Mouse (Mus musculus) heart, postnatal 36 days (tissue): ENCODE results near the gene Mafb. TPM values are rescaled to one million over a fixed set of nuclear protein-coding genes. Genes with fewer than 3 reads are reported as not detected.

Experiments used
- DNase-seq, 2 experiments: peaks; one replicate each; pipeline ENCODE4 v3.0.0; 2021 to 2022
- intact Hi-C: fragments of 180-260 bp; cut with DNase I; formaldehyde crosslinking; loops from one replicate; pipeline ENCODE4 v1.15.1; 2025
- total RNA-seq, 2 experiments: library from RNA; stranded (reverse); gene quantifications; 2 replicates each; pipeline ENCODE4 v1.2.3; 2021

Mafb gene
- total RNA-seq, 2 experiments from 2014 or later = 11.7 to 16.2 TPM

GRCm38 (mm10) chr2:160365107-160365911, 1.6 kb downstream of the Mafb start:
- intact Hi-C loops = loop anchor here (5.0 to 10.0 kb wide), 5 partner anchors 193 to 1453 kb away; no protein-coding TSS in a partner anchor
- DNase-seq = peak; percentile 61 to 73

- DNase-seq = no peak
- intact Hi-C loops = loop anchor here (5.0 to 10.0 kb wide), 5 partner anchors 192 to 1452 kb away; no protein-coding TSS in a partner anchor
Observed at GRCm38 (mm10) chr2:160364666-160365065, 2.2 kb downstream of the Mafb start.

- no peak for DNase-seq
- intact Hi-C loops = loop anchor here (10.0 kb wide), 1 partner anchor 359 kb away; no protein-coding TSS in a partner anchor
Observed at GRCm38 (mm10) chr2:160364128-160364650, 2.7 kb downstream of the Mafb start.

- DNase-seq = no peak
- intact Hi-C loops = loop anchor here (10.0 kb wide), 1 partner anchor 358 kb away; no protein-coding TSS in a partner anchor
Observed at GRCm38 (mm10) chr2:160363201-160363600, 3.7 kb downstream of the Mafb start.

DNA sequence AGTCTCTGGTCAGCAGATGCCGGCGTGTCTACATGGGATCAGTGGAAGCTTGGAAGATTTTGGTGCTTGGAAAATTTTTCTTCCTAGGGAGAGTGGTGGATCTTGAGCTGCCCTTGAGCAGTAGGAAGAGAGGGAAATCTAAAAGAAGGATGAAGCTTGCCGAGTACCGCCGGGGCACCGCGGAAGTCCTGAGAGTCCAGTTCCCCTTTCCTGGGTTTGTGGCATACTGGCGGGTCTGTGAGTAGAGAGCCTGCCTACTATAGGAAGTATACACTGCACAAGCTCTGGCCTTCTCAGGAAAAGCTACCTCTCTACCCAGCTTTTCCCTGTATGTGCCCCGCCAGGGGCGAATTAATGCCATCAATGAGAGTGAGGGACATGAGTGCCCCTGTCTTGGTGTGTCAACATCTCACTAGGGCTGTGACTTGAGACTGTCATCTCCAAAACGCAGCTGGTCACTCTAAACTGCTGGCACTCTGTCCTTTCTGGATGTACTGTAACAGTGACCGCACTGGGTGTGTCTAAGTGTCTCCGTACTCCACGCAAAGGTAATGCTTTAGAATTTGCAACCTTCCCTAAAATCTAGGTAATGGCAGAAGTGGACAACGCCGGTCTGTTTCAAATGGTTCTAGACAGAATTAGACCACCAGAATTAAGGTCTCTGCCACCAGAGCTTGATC, 5.3 kb downstream of the Mafb start:
- intact Hi-C loops = loop anchor here (10.0 kb wide), 1 partner anchor 357 kb away; no protein-coding TSS in a partner anchor
- DNase-seq = no peak

GRCm38 (mm10) chr2:160360234-160360874, 6.5 kb downstream of the Mafb start:
- intact Hi-C loops = loop anchor here (10.0 kb wide), 1 partner anchor 356 kb away; no protein-coding TSS in a partner anchor
- DNase-seq = no peak

DNA sequence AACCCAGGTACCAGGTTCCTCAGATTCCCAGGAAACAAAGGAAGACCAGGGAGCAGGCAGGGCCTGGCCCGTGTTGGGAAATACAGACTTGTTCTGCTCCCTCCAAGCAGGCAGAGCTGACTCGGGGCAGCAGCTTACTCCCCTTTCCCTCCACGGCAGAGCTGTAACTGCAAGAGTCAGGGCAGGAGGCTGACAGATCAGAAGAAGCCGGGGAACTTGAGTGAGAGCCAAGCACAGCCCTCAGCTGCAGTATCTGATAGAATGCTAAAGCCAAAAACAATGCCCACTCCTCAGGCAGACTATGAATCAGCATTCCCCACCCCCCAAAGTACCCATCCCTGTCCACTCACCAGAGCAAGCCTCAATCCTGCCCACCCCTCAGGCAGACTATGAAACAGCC, 8.0 kb downstream of the Mafb start:
- intact Hi-C loops = no loop called here
- no peak for DNase-seq

DNA sequence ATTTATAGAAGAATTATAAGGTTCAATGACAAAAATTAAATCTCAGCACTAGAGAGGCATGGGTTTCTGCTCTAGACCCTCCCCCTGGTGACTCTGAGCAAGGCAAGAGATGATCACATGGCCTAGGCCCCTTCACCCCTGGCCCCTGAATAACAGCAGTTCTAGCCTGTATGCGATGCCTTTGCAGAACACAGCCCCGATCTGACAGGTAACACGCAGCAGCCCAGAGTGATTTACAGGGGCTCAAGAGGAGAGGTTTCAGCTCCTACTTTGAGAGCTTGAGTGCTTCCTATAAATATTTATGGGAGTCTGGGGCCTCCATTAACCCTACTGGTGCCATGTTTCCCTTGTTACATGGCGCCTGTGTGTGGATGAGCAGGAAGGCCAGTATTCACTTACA, 9.4 kb downstream of the Mafb start:
- no peak for DNase-seq
- intact Hi-C loops = no loop called here

DNA sequence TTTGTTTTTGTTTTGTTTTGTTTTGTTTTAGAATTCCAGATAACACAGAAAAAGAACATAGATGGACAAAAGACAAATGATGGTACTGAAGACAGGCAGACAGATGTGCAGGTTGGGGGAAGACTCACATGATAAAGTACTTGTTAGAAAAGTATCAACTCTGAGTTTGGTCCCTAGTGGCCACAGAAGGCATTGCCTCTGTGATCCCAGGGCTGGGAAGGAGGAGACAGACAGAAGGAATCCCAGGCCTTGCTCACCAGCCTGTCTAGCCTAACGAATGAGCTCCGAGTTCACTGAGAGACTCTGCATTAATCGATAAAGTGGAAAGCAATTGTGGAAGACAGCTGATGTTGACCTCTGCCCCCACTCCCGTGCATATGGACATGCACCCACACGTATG, 10.7 kb downstream of the Mafb start:
- no peak for DNase-seq
- intact Hi-C loops = no loop called here

DNA sequence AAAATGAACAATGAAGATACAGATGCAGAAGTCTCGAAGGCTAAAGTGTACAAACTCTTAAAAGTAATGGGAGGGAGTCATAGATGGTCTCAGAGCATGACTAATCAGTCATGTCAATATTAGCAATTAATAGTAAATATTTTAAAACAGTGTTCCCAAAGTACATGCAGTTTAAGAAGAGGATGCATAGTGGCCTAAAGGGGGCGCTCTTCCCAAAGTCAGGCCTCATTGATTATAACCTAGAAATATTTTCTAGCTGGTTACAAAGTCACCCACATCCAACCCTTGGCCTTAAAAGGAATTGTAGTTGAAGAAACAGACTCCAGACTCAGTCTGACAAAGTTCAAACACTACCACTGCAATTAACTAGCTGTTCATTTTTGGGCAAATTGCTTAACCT, 12.5 kb downstream of the Mafb start:
- intact Hi-C loops = no loop called here
- no peak for DNase-seq

GRCm38 (mm10) chr2:160353581-160353980, 13.3 kb downstream of the Mafb start:
- DNase-seq = no peak
- intact Hi-C loops = no loop called here

GRCm38 (mm10) chr2:160351038-160351574, 15.8 kb downstream of the Mafb start:
- no peak for DNase-seq
- intact Hi-C loops = no loop called here

DNA sequence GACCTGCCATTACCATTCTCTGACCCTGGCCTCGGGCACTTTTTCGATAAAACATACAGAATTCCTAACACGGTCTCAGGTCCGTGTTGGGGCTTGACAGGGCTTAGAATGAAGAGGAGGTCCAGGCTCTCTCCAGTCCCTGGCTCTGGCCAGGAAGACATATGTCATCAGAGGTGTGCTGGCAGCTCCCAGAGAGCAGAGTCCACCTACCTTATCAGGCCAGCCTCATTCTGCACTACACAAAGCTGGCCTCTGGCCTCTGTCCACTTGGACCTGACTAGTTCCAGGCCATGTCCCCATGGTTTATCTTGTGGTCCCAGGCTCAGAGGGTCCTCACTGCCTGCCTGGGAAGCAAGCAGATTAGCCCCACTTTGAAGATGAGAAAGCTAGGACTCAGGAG, 17.3 kb downstream of the Mafb start:
- intact Hi-C loops = no loop called here
- DNase-seq = no peak

GRCm38 (mm10) chr2:160348796-160349195, 18.1 kb downstream of the Mafb start:
- intact Hi-C loops = no loop called here
- no peak for DNase-seq

DNA sequence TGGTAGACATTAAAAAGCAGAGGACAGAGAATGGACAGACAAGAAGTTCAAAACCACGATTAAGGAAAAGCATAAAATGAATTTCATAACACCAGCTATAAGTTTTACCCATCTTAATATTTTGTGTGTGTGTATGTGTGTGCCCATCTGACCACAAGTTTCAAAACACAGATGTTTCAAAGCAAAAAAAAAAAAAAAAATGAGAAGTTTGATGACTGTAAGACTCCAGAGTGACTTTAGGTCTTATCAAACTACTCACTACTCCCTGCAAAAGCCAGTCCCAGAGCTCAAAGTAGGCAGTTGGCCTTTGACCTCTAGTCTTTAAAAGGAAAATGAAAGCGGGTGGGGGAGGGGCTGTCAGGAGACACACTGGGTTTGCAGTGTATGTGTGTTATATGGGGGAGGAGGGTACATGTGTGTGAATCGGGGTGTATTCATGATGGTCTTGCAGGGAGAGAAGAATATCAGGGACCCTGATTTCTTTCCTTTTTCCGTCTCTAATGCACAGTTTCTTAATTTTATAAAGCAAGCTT, 18.7 kb downstream of the Mafb start:
- DNase-seq = no peak
- intact Hi-C loops = no loop called here

- intact Hi-C loops = no loop called here
- no peak for DNase-seq
Observed at GRCm38 (mm10) chr2:160345644-160346043, 21.2 kb downstream of the Mafb start.

- intact Hi-C loops = no loop called here
- DNase-seq = no peak
Observed at GRCm38 (mm10) chr2:160340121-160340520, 26.7 kb downstream of the Mafb start.

DNA sequence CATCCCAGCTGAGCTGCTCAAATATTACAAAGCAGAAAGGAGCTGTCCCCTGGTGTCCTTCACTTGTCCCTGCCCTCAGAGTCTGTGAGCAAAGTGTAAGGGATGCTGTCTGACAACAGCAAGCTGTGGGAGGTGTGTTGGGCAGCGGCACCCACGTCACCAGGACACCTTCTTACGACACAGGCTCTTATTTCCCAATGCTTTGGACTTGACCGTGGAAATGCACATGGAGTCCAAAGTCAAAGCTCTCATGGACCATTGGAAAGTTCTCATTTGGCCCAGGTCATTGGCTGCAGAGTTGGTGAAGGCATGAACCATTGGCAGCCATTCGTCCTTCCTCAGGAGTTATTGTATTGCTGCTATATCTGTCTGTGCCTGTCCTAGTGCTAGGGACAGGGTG, 27.3 kb downstream of the Mafb start:
- intact Hi-C loops = no loop called here
- DNase-seq = no peak

GRCm38 (mm10) chr2:160336053-160336452, 30.8 kb downstream of the Mafb start:
- intact Hi-C loops = no loop called here

GRCm38 (mm10) chr2:160335043-160335442, 31.8 kb downstream of the Mafb start:
- intact Hi-C loops = no loop called here
- DNase-seq = no peak

More at GRCm38 (mm10) chr2:160336053-160336452, 30.8 kb downstream of the Mafb start:
- DNase-seq = no peak
